Mouse (Mus musculus) liver, embryonic 11.5 days (tissue): ENCODE measurements around the gene Gipc1. TPM values are rescaled to one million over a fixed set of nuclear protein-coding genes. Genes with fewer than 3 reads are reported as not detected.

Experiments
- ATAC-seq: fragments of 200-750 bp; cut with Nextera tagmentation; replicated peaks from 2 replicates; pipeline ENCODE4 v1.8.0; 2017; ENCODE audit warnings: moderate number of reproducible peaks, mild to moderate bottlenecking, moderate TSS enrichment, moderate library complexity; ENCODE audit not compliant: low FRiP score
- DNase-seq: peaks from one replicate; pipeline ENCODE4 v3.0.0-alpha.2; 2017; ENCODE audit warnings: low spot score
- H3K27ac ChIP-seq: fragments of 300-500 bp; sonication (generic); 2 replicates; pipeline ENCODE4 v1.5.1; 2014; ENCODE audit warnings: mild to moderate bottlenecking, low read depth, low read length, control low read depth
- H3K27me3 ChIP-seq: fragments of 300-500 bp; sonication (generic); replicated peaks from 2 replicates; pipeline ENCODE4 v1.6.1; 2014; ENCODE audit warnings: low read length, mixed read lengths; ENCODE audit not compliant: control insufficient read depth, insufficient read depth
- H3K36me3 ChIP-seq: fragments of 300-500 bp; sonication (generic); 2 replicates; pipeline ENCODE4 v1.6.1; 2014; ENCODE audit warnings: mild to moderate bottlenecking, low read length, moderate library complexity, mixed read lengths; ENCODE audit not compliant: control insufficient read depth, insufficient read depth
- H3K4me1 ChIP-seq: fragments of 300-500 bp; sonication (generic); replicated peaks from 2 replicates; pipeline ENCODE4 v1.6.1; 2014; ENCODE audit warnings: low read length, mixed read lengths; ENCODE audit not compliant: control insufficient read depth, insufficient read depth
- H3K4me2 ChIP-seq: fragments of 300-500 bp; sonication (generic); 2 replicates; pipeline ENCODE4 v1.6.1; 2014; ENCODE audit warnings: mild to moderate bottlenecking, control low read depth, moderate library complexity
- H3K4me3 ChIP-seq: fragments of 300-500 bp; sonication (generic); 2 replicates; pipeline ENCODE4 v1.5.1; 2014; ENCODE audit warnings: low read depth, low read length, control low read depth
- H3K9ac ChIP-seq: fragments of 300-500 bp; sonication (generic); 2 replicates; pipeline ENCODE4 v1.6.1; 2014; ENCODE audit warnings: low read depth, low read length, control low read depth
- H3K9me3 ChIP-seq: fragments of 300-500 bp; sonication (generic); 2 replicates; pipeline ENCODE4 v1.6.1; 2016; ENCODE audit warnings: low read length, inconsistent platforms, mixed read lengths; ENCODE audit not compliant: control insufficient read depth
- WGBS: fragments of 180-500 bp; shearing (Covaris S2); extraction: QIAGEN DNeasy Blood & Tissue Kit; methylation state at CpG from one replicate; pipeline ENCODE4 v1.1.7; 2014; 5-methylcytosine and 5-hydroxymethylcytosine counted together
- polyA plus RNA-seq: library from polyadenylated mRNA; unstranded; fragments of >200 nt; fragmentation: Nextera tagmentation; extraction: Ambion mirVana; gene quantifications from 2 replicates; pipeline ENCODE4 v1.2.1, GENCODE M21; 2014

Gipc1 gene
- polyA plus RNA-seq, 1 experiment from 2014 or later: 113 TPM

GRCm38 (mm10) chr8:83665969-83666865 is 13.7 kb downstream of the Gipc1 start, which contains the start of gene Ptger1:
Ptger1 (plus strand) TSS chr8:83666678.
- 39% methylated on average over 14 of the region's 14 CpGs for WGBS
- Histone ChIP-seq H3K4me2 (no peak within 1 kb of the TSS), H3K36me3 (peaks cover 2% of the 10 kb centered on the region; the same call in 1 of the 2 replicates), H3K27me3 (0 out of 2 replicates have a peak, but pooled peaks cover 4% of the 10 kb centered on the region), H3K27ac (no peak within 1 kb of the TSS), H3K4me1 (peaks cover 19% of the 10 kb centered on the region), H3K9ac (no peak within 1 kb of the TSS), H3K4me3 (no peak within 1 kb of the TSS), H3K9me3 (no peaks in the 10 kb centered on the region)
- ATAC-seq: no peak
- DNase-seq: no peak

GRCm38 (mm10) chr8:83666866-83667234 is 14.4 kb downstream of the Gipc1 start:
- no peak overlapping the region for H3K27ac ChIP-seq
- 0 out of 2 replicates have a peak, but pooled peaks cover 4% of the 10 kb centered on the region for H3K27me3 ChIP-seq
- H3K9me3 ChIP-seq: no peaks in the 10 kb centered on the region
- H3K4me3 ChIP-seq: no peak overlapping the region
- peaks cover 3% of the 10 kb centered on the region; the same call in 1 of the 2 replicates for H3K36me3 ChIP-seq
- no peak for ATAC-seq
- no peak overlapping the region for H3K4me2 ChIP-seq
- peaks cover 17% of the 10 kb centered on the region for H3K4me1 ChIP-seq
- H3K9ac ChIP-seq: no peak overlapping the region
- DNase-seq: no peak
- 87% methylated on average over 3 of the region's 3 CpGs for WGBS

- DNase-seq (no peak), ATAC-seq (no peak)
- Histone ChIP-seq H3K27ac (no peak overlapping the region), H3K9me3 (no peaks in the 10 kb centered on the region), H3K36me3 (peaks cover 4% of the 10 kb centered on the region; the same call in 1 of the 2 replicates), H3K9ac (no peak overlapping the region), H3K4me3 (no peak overlapping the region), H3K27me3 (0 out of 2 replicates have a peak, but pooled peaks cover 4% of the 10 kb centered on the region), H3K4me2 (no peak overlapping the region), H3K4me1 (peaks cover 11% of the 10 kb centered on the region)
- 72% methylated on average over 10 of the region's 10 CpGs for WGBS
Observed at GRCm38 (mm10) chr8:83667526-83667925, 15.0 kb downstream of the Gipc1 start.

- Histone ChIP-seq H3K36me3 (peaks cover 4% of the 10 kb centered on the region; the same call in 1 of the 2 replicates), H3K9me3 (no peaks in the 10 kb centered on the region), H3K4me3 (peak overlapping the region; percentile 26), H3K4me2 (peak overlapping the region; percentile 67), H3K4me1 (peaks cover 8% of the 10 kb centered on the region), H3K9ac (peak overlapping the region; percentile 27), H3K27ac (no peak overlapping the region), H3K27me3 (0 out of 2 replicates have a peak, but pooled peaks cover 4% of the 10 kb centered on the region)
- 36% methylated on average over 80 of the region's 80 CpGs for WGBS
- DNase-seq: peak; percentile 77
- ATAC-seq: no peak; the same call in 1 of the 2 replicates
Observed at GRCm38 (mm10) chr8:83668010-83668916, 15.8 kb downstream of the Gipc1 start.

GRCm38 (mm10) chr8:83669013-83669412 is 16.5 kb downstream of the Gipc1 start:
- DNase-seq (no peak), ATAC-seq (0 out of 2 replicates have a peak, but pooled peaks have one; percentile 11)
- H3K4me1 ChIP-seq: peaks cover 8% of the 10 kb centered on the region
- H3K4me2 ChIP-seq: peak overlapping the region; percentile 67
- H3K9me3 ChIP-seq: no peaks in the 10 kb centered on the region
- no peak overlapping the region for H3K4me3 ChIP-seq
- WGBS: 78% methylated on average over 16 of the region's 16 CpGs
- peaks cover 4% of the 10 kb centered on the region for H3K36me3 ChIP-seq
- H3K9ac ChIP-seq: no peak overlapping the region
- no peak overlapping the region for H3K27ac ChIP-seq
- 0 out of 2 replicates have a peak, but pooled peaks cover 4% of the 10 kb centered on the region for H3K27me3 ChIP-seq

- H3K27ac ChIP-seq: no peak overlapping the region
- H3K36me3 ChIP-seq: peaks cover 10% of the 10 kb centered on the region
- H3K9ac ChIP-seq: no peak overlapping the region
- H3K4me2 ChIP-seq: no peak overlapping the region
- peaks cover 5% of the 10 kb centered on the region for H3K4me1 ChIP-seq
- ATAC-seq (no peak), DNase-seq (no peak)
- H3K27me3 ChIP-seq: 0 out of 2 replicates have a peak, but pooled peaks cover under 1% of the 10 kb centered on the region
- H3K9me3 ChIP-seq: no peaks in the 10 kb centered on the region
- WGBS: 68% methylated on average over 5 of the region's 5 CpGs
- no peak overlapping the region for H3K4me3 ChIP-seq
Observed at GRCm38 (mm10) chr8:83672936-83673335, 20.5 kb downstream of the Gipc1 start.

GRCm38 (mm10) chr8:83674497-83674896 is 22.0 kb downstream of the Gipc1 start:
- no peak overlapping the region for H3K9ac ChIP-seq
- H3K27ac ChIP-seq: no peak overlapping the region
- whole genome bisulfite sequencing: 89% methylated on average over 5 of the region's 5 CpGs
- peaks cover 24% of the 10 kb centered on the region for H3K36me3 ChIP-seq
- ATAC-seq (no peak), DNase-seq (no peak)
- H3K4me3 ChIP-seq: no peak overlapping the region
- no peaks in the 10 kb centered on the region for H3K4me1 ChIP-seq
- no peak overlapping the region for H3K4me2 ChIP-seq
- no peaks in the 10 kb centered on the region for H3K9me3 ChIP-seq
- H3K27me3 ChIP-seq: no peaks in the 10 kb centered on the region

- no peak overlapping the region for H3K4me2 ChIP-seq
- H3K9me3 ChIP-seq: no peaks in the 10 kb centered on the region
- no peaks in the 10 kb centered on the region for H3K27me3 ChIP-seq
- H3K4me1 ChIP-seq: peaks cover 7% of the 10 kb centered on the region; the same call in 1 of the 2 replicates
- ATAC-seq (no peak), DNase-seq (no peak)
- 85% methylated on average over 12 of the region's 12 CpGs for WGBS
- no peak overlapping the region for H3K27ac ChIP-seq
- no peak overlapping the region for H3K9ac ChIP-seq
- H3K4me3 ChIP-seq: no peak overlapping the region
- peaks cover 54% of the 10 kb centered on the region for H3K36me3 ChIP-seq
Observed at GRCm38 (mm10) chr8:83679866-83680265, 27.4 kb downstream of the Gipc1 start.
